Mouse (Mus musculus) megakaryocyte, embryonic 14.5 days (primary cell): Measurements from ENCODE around the gene Tmem170b. TPM values are rescaled to one million over a fixed set of nuclear protein-coding genes. Genes with fewer than 3 reads are reported as not detected.
A peak's percentile ranks its signal among the peaks of the same experiment; 100 is the strongest.

ENCODE experiments used
- H3K27me3 ChIP-seq: replicated peaks from 2 replicates; pipeline ENCODE3; 2012; ENCODE audit warnings: inconsistent platforms
- H3K36me3 ChIP-seq: replicated peaks from 2 replicates; pipeline ENCODE3; 2012; ENCODE audit warnings: low read length, inconsistent platforms, mixed read lengths
- H3K4me1 ChIP-seq: 2 replicates; pipeline ENCODE4 v1.6.1; 2012; ENCODE audit warnings: inconsistent platforms
- H3K4me3 ChIP-seq: replicated peaks from 2 replicates; pipeline ENCODE3; 2012; ENCODE audit warnings: moderate library complexity, mild to moderate bottlenecking, inconsistent platforms
- H3K9me3 ChIP-seq: 2 replicates; pipeline ENCODE4 v1.6.1; 2012; ENCODE audit warnings: inconsistent platforms
- FLI1 ChIP-seq: IDR thresholded peaks from 2 replicates; pipeline ENCODE4 v1.6.1; 2012; ENCODE audit warnings: low read length, inconsistent platforms, mixed read lengths
- GATA1 ChIP-seq: IDR thresholded peaks from 3 replicates; pipeline ENCODE4 v1.6.1; 2012; ENCODE audit warnings: mixed read lengths, low read length, inconsistent platforms, borderline replicate concordance
- polyA plus RNA-seq: library from polyadenylated mRNA; stranded (reverse); fragments of >175 nt; gene quantifications from 2 replicates; pipeline ENCODE4 v1.2.3, GENCODE M21; 2012; ENCODE audit warnings: low replicate concordance; ENCODE audit not compliant: insufficient read depth

Tmem170b gene
- 3.1 and 9.2 TPM in 2 replicates for polyA plus RNA-seq

DNA sequence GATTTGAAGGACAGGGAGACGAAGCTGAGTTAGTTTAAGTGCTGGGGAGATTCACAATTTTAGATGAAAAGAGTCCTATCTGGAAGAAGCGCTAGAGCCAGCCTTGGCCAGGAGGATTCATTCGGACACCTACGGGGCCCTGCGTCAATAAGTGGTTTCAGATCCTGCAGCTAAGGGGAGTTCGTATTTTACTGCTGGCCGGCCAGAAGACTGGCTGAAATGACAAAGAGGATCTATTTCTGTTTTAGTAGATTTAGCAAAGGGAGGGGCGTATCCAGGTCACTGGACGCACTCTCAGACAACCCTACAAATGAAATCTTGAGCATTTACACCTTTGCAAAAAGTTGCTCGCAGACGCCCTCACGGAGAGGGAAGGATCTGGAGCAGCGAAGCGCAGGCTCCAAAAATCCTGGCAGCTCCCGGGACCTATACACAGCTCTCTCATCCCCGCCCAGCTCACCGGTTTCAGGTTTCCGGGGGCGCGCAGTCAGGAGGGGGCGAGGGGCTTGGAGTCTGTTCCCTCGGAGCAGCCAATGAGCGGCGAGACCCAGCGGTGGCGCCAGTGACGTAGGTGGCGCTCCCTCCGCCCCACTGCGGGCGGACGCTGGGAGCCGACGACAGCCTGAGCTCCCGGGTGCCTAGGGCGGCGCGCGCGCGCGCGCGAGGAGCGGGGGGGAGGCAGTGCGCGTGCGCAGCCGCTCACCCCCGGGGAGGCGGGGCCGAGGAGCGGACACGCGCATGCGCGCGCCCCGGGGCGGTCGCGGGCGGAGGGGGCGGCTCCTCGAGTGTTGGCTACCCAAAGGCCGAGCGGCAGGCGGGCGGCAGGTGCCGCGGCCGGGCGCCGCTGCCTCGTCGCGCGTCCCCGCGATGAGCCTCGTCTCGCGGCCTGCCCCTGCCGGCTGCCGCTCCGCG is at the start of gene Tmem170b:
Tmem170b (plus strand) TSS at position 809 of the 912 bp plus-strand sequence.
- Histone ChIP-seq H3K36me3 (peaks cover 3% of the 10 kb centered on the region), H3K4me1 (peaks cover 66% of the 10 kb centered on the region), H3K4me3 (peak within 1 kb of the TSS; percentile 98), H3K9me3 (no peaks in the 10 kb centered on the region), H3K27me3 (no peaks in the 10 kb centered on the region)
- no peak for TF ChIP-seq GATA1
- TF ChIP-seq FLI1 = no peak

GRCm38 (mm10) chr13:41561024-41561423 is 44.7 kb upstream of the Tmem170b start:
- no peak overlapping the region for H3K4me3 ChIP-seq
- H3K27me3 ChIP-seq = peaks cover 13% of the 10 kb centered on the region
- peaks cover 8% of the 10 kb centered on the region; the same call in 1 of the 2 replicates for H3K4me1 ChIP-seq
- TF ChIP-seq FLI1 (no peak), GATA1 (no peak)
- H3K36me3 ChIP-seq = no peaks in the 10 kb centered on the region
- no peaks in the 10 kb centered on the region for H3K9me3 ChIP-seq

GRCm38 (mm10) chr13:41568421-41568820 is 37.3 kb upstream of the Tmem170b start:
- Histone ChIP-seq H3K4me3 (no peak overlapping the region), H3K27me3 (peaks cover 11% of the 10 kb centered on the region), H3K36me3 (no peaks in the 10 kb centered on the region), H3K4me1 (peaks cover 15% of the 10 kb centered on the region), H3K9me3 (no peaks in the 10 kb centered on the region)
- no peak for TF ChIP-seq FLI1
- no peak for TF ChIP-seq GATA1

GRCm38 (mm10) chr13:41568926-41569325 is 36.8 kb upstream of the Tmem170b start:
- H3K4me1 ChIP-seq = peaks cover 17% of the 10 kb centered on the region
- H3K36me3 ChIP-seq = no peaks in the 10 kb centered on the region
- TF ChIP-seq GATA1 (no peak), FLI1 (no peak)
- H3K4me3 ChIP-seq = no peak overlapping the region
- peaks cover 10% of the 10 kb centered on the region for H3K27me3 ChIP-seq
- no peaks in the 10 kb centered on the region for H3K9me3 ChIP-seq

- TF ChIP-seq GATA1 (no peak), FLI1 (no peak)
- H3K4me1 ChIP-seq = peaks cover 17% of the 10 kb centered on the region
- H3K9me3 ChIP-seq = no peaks in the 10 kb centered on the region
- H3K4me3 ChIP-seq = no peak overlapping the region
- H3K27me3 ChIP-seq = peaks cover 10% of the 10 kb centered on the region
- H3K36me3 ChIP-seq = no peaks in the 10 kb centered on the region
Measured at GRCm38 (mm10) chr13:41569776-41570175, 35.9 kb upstream of the Tmem170b start.

GRCm38 (mm10) chr13:41571368-41572350 is 34.0 kb upstream of the Tmem170b start:
- Histone ChIP-seq H3K4me1 (peaks cover 17% of the 10 kb centered on the region), H3K9me3 (peaks cover 4% of the 10 kb centered on the region; the same call in 1 of the 2 replicates), H3K36me3 (peaks cover under 1% of the 10 kb centered on the region), H3K27me3 (no peaks in the 10 kb centered on the region), H3K4me3 (no peak overlapping the region)
- no peak for TF ChIP-seq FLI1
- TF ChIP-seq GATA1 = no peak

DNA sequence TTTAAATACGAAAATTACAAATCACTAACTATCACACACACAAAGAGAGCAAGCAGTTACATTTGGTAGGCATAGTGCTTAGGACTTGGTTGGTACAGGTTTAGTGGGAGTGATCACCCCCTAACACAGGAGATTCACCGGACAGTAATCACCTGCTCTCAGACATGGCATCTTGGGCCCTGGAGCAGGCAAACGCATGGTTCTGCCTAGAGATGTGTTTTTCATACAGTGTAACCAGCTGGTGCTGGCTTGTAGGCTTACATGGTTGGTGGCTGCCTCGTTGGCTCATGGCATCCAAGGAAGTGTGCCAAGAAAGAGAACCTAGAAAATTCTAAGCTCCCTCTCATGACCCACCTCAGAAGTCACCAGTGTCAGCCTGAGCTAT is 33.4 kb upstream of the Tmem170b start:
- peaks cover 10% of the 10 kb centered on the region; the same call in 1 of the 2 replicates for H3K9me3 ChIP-seq
- H3K4me3 ChIP-seq = no peak overlapping the region
- TF ChIP-seq FLI1 (no peak), GATA1 (no peak)
- peaks cover 21% of the 10 kb centered on the region for H3K4me1 ChIP-seq
- H3K36me3 ChIP-seq = peaks cover 4% of the 10 kb centered on the region
- H3K27me3 ChIP-seq = no peaks in the 10 kb centered on the region

- TF ChIP-seq GATA1 (no peak), FLI1 (no peak)
- Histone ChIP-seq H3K4me3 (no peak overlapping the region), H3K36me3 (peaks cover 4% of the 10 kb centered on the region), H3K9me3 (peaks cover 11% of the 10 kb centered on the region; the same call in 1 of the 2 replicates), H3K27me3 (no peaks in the 10 kb centered on the region), H3K4me1 (peaks cover 21% of the 10 kb centered on the region)
Measured at GRCm38 (mm10) chr13:41573126-41573846, 32.4 kb upstream of the Tmem170b start.

DNA sequence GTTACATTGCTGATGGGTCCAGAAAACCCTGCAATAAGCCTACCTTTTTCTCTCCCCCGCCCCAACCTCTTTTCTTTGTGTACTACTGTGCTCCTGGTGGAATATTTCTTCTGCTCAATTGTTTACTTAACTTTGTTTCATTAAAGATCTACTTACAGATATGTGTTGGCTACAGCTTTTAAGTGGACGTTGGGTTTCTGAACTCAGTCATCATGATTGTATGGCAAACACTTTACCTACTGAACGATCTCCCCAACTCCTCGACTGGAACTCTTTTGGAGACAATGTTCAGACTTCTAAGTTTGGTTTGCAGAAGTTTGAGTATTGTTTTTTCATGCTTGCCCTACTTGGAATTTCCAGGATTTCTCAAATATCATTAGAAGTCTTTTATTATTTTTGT is 24.6 kb upstream of the Tmem170b start:
- no peak for TF ChIP-seq FLI1
- TF ChIP-seq GATA1 = no peak
- Histone ChIP-seq H3K36me3 (peaks cover 7% of the 10 kb centered on the region), H3K9me3 (peaks cover 21% of the 10 kb centered on the region; the same call in 1 of the 2 replicates), H3K4me1 (peaks cover 20% of the 10 kb centered on the region), H3K27me3 (no peaks in the 10 kb centered on the region), H3K4me3 (no peak overlapping the region)
